Mouse (Mus musculus) right cerebral cortex, postnatal 25 days (tissue): ENCODE results near the gene Bri3.
A peak's percentile ranks its signal among the peaks of the same experiment; 100 is the strongest.

Source experiments
- DNase-seq: peaks from one replicate; pipeline ENCODE4 v3.0.0; 2022

The Bri3 gene

DNA sequence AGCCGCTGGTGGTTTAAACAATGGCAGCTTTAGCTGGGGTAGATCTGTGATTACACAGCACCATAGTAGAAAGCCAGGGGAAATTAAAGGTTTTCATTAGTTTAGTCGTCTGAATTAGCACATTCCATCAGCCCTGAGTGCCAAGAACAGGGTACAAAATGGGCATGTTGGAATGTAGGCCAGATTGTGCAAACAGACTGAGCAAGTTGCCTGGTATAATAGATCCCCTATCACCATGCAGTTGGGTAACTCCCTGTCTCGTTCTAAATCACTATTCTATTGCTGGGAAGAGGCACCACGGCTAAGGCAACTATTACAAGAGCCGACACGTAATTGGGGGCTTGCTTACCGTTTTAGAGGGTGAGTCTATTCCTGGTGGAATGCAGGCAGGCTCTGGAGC is 9.5 kb upstream of the Bri3 start:
- no peak for DNase-seq

DNA sequence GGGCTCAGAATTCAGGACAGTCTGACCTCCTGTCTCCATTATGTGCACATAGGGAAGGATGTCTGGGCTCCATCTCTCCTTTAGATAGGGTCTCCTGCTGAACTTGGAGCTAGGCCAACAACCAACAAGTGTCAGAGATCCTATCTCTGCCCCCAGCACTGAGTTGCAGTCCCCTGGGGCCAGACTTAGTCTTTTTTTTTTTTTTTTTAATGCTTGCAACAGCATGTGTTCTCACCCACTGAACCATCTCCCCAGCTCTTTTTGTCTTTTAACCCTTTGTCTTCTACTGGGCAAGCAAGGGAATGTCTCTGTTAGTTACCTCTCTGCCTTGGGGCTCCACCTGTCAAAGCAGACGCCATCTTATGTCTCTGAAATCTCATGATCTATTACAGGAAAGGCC is 5.3 kb upstream of the Bri3 start:
- DNase-seq: no peak

DNA sequence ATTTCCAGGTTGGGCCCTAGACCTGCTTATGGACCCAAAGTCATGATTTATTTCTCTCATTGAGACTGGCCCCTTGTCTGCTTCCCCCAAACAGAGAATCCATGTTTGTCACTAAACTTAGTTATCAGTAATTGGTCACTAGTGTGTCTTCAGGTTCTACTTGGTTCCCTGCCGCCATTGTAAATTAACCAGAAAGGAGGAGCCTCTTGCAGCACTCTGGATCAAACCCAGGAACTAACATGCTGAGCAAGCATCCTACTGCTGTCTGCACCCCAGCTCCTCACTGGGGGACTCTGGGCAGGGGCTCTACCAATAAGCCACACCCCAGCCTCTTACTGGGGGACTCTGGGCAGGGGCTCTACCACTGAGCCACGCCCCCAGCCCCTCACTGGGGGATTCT is 1.4 kb downstream of the Bri3 start:
- DNase-seq: no peak

DNA sequence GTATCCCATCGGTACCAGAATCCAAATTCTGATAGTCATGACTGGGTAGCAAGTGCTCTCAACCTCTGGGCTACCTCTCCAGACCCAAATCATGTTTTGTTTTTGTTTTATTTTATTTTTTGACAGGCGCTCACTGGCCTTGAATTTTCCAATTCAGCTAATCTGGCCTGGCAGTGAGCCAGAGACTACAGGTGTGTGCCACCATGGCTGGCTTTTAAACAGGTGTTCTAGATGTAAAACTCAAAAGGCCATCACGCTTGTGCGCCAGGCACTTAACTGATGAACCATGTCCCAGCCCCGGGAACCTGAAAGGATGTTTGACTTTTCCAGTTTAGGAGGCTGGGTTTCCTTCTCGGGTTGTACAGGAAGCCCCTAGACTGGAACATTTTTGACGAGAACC is 2.4 kb downstream of the Bri3 start:
- DNase-seq: no peak

DNA sequence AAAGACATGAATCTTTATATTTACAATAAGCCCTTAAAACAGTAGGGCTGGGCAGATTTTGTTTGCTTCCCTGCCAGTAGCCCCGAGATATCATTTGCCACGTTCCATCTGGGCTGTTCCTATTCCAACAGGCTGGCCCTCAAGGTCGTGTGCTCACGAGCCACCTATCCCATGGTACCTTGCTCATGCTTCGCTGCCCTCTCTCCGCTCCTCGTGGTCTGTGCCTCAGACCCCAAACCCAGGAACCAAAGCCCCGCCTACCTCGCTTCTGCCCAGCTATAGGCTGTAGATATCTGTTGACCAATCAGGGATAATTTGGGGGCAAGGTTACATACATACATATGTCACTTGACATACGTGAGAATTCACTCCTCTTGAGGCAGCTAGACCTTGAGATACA is 3.1 kb downstream of the Bri3 start:
- DNase-seq: no peak

DNA sequence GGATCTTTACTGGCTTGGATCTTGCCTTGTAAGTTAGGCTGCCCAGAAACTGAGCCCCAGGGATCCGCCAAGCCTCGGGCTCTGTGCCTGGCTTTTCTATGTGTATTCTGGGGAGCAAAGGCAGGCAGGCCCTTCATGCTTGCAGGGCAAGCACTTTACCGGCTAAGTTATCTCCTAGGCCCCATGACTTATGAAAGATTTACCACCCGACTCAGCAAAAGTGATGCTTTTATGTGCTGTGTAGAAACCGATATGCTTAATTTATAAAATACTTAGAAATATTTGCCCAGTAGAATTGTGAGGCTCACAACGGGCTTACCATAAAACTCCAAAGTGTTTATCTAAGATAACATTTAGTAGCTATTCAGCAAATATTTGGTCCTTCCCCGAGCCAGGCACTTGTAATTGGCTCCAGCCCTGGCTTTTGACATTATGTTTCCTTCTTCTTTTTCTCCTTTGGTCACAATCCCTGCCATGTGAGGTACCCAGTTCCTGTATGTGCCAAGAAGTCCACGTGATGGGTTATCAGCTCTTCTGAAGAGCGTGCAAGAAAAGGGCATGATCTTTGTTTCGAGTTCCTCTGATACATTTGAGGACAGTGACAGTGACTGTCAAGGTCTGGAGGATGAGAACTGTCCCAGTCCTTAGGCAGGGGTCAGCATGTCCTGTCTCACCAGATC is 3.8 kb downstream of the Bri3 start:
- DNase-seq: no peak

DNA sequence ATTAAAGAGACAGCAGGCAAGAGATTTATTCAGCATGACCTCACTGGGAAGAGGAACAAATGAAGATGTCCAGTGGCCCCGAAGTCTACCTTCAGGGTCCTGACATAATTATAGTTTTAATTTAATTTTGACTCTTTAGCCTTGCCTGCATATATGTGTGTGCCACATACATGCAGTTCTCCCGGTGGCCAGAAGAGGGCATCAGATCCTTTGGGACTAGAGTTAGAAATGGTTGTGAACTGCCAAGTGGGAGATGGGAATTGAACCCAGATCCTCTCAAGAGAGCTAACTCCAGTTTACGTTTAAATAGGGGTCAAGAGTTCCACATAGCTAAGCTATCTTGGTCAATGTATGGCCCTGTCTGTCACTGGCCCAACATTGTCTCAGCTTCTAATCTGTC is 5.6 kb downstream of the Bri3 start:
- no peak for DNase-seq

DNA sequence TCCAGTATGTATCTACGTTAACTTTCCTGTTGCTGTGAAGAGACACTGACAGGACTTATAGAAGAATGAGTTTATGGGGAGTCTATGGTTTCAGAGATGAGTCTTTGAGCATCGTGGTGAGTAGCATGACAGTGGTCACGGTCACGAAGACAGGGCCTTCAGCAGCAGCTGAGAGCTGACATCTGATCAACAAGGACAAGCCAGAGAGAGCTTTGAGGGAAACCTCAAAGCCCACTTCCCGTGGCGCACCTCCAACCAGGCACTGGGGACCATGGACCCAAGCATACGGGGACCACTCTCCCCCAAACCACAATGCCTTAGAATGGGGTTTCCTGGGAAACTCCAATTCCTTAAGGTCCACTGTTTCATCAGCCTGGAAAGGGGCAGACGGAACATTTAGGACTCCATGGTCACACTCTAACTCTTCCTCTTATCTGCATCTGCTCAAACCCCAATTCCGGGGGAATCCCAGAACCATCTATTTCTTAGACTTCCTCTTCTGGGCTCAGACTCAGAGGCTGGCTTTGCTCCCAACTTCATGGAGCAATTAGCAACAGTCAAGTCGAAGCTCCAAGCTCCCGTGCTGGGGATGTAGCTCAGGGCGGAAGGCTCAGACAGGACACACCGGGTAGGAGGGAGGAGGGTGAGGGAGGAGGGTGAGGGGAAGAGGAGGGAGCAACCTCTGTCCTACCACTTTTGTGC is 7.8 kb downstream of the Bri3 start:
- DNase-seq: no peak

DNA sequence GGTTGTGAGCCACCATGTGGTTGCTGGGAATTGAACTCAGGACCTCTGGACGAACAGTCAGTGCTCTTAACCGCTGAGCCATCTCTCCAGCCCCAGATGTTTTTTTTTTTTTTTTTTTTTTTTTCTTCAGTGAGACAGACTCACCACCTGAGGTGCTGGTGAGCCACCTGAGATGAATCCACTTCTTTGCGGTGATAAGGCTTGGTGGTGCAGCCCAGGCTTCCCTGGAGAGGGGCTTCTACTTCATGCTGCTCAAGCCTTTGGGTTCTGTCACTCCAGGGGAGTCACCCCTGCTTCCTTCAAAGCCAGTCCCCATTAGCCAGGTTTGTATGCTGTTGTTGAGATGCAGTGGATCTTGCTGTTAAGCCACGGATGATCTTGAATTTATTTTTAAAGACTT is 9.0 kb downstream of the Bri3 start:
- no peak for DNase-seq

DNA sequence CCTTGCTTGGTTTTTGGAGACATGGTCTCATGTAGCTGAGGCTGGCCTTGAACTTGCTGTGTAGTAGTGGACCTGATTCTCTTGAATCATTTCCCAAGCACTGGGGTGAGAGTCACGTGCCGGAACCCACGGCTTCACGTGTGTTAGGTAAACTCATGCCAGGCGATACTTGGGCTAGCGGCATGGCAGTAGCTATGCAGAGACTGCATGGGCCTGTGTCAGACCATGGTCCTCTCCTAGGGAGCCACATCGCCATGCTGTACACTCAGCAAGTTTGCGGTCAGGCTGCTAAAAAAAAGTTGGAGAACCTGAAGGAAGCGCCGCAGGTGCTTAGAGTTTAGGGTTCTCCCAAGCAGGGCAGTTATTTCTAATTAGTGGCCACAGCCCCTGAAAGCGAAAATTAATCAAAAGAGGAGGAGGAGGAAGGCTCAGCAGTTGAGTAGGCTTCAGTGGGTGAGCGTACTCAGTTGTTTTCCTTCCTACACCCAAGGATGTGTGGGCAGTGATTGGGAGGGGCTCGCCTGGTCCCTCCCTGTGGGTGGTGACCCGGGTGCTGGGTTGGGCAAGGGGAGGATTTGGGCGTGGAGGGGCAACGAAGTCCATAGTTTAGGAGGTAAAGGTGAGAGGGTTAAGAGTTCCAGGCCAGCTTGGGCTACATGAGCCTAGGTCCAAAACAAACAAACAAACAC is 10.0 kb downstream of the Bri3 start:
- DNase-seq: peak; percentile 13

DNA sequence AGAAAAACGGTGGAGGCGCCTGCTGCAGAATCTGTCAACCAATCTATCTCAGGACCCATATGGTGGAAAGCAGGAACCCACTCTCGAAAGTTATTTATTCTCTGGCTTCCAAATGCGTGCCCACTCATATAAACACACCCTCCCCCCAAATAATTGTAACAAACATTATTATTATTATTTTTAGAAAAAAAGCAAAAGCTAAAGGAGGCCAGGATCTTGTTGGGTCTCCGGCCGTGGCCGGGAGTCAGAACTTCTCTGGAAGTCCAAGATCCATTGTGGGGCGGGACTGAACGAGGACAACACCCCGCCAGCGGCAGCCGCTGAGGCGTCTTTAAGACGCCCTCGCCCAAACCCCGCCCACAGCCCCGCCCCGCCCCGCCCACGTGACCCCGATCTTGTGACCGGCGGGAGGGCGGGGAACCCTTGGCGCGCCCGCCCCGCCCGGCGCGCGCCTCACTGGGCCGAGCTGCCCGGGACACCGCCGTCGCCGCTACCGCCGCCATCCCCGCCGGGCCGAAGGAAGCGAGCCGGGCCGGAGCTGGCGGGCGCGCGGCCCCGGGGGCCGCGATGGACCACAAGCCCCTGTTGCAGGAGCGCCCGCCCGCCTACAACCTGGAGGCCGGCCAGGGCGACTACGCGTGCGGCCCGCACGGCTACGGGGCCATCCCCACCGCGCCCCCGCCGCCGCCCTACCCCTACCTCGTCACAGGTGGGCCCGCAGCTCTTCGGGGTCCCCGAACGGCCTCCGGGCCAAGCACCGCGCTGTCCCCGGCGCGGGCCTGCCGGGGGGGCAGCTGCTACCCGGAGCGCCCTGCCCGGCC is 10.8 kb downstream of the Bri3 start:
- DNase-seq: peak; percentile 85

DNA sequence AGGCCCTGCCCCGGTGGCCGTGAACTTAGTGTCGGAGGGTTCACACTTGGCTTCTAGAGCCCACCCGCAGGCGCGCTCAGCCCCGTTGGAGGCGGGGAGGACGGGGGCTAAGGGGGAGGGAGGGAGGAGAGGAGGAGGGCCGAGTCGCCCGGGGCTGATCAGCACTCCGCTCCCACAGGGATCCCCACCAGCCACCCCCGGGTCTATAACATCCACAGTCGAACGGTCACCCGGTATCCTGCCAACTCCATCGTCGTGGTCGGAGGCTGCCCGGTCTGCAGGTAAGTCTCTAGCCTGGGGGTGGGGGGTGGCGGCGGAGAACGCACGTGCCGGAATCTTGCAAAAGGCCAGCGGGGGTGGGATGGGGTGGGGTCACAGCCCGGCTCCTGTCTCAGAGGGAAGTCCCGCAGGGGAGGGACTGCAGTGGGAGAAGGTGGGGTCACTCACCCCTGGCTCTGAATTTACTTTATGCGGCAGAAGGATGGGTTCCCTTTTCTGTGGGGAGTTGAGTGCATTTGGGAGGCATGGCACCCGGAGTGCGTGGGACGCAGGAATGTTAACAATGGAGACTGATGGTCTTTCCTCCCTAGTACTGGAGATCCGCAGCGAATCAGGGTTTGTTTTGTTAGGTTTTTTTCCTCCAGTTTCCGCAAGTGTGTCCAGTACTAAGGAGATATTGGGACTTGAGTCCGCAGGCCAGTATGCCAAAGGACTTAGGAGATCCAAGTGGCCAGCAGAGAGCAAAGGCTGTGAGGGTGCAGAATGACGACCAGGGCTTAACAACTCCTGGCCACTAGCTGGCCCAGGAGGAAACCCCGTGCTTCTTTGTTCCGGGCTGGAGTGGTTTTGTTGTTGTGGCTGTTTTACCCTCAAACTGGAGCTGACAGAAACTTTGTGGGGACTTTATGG is 11.6 kb downstream of the Bri3 start:
- peak; percentile 48 for DNase-seq

DNA sequence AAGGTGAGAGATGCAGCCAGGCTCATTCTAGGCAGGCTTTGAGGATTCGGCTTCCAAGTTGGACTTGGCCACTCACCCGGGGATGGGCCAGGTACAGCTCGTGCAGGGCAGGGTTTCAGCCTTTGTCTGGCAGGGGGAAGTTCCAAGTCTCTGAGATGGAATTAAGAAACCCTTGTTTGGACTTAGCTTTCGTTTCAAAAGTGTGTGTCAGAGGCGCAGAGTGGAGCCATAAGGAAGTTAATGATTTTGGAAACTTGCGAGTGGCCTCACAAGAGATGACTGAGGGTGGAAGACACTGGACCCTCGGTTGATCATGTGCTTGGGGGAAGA is 12.3 kb downstream of the Bri3 start:
- DNase-seq: peak; percentile 8

DNA sequence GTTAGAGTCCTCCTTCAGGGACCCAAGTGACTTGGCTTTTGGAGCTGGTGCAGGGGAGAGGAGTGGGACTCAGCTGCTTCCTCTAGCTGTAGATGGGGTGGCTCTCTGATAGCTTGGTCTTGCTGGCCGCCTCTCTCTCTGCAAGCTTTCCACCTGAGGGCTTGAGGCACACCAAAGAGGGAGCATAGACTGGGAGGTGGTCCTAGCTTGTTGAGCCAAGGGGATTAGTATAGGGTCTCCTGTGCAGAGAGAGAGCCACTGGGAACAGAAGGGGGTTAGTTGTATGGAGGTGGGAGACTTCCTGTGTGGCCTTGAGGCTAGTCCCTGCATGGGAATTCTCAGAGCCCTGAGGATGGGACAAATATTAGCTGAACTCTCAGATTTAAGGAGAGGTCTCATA is 12.7 kb downstream of the Bri3 start:
- DNase-seq: peak; percentile 5

DNA sequence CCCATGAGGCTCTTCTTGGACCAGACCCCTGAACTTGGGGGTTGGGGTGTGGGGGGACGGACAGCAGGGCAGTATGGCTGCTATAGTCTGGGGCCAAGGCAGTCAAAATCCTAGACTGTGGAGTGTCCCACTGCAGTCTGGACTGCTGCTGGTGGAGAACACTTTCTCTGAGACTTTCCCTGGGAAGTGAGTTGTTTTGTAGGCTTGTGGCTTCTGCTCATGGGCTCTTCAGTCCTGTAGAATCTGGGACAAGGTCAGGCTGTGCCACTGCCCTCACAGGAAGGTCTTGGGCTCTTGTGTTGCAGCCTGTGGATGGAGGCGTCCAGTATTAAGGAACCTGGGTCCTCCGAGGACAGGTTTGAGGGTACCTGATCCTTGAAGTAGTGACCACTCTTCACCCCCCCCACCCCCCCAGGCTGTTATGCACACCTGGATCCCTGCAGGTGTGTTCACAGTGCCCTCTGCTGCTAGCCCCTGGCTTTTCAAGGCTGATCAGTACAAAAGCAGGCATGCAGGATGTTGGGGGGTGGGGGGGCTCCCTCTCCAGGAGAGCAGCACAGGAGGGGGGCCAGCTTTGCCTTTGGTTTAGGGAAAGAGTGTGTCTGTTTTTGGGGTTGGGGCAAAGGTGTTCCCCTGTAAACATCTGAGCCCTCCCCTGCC is 13.3 kb downstream of the Bri3 start:
- no peak for DNase-seq

DNA sequence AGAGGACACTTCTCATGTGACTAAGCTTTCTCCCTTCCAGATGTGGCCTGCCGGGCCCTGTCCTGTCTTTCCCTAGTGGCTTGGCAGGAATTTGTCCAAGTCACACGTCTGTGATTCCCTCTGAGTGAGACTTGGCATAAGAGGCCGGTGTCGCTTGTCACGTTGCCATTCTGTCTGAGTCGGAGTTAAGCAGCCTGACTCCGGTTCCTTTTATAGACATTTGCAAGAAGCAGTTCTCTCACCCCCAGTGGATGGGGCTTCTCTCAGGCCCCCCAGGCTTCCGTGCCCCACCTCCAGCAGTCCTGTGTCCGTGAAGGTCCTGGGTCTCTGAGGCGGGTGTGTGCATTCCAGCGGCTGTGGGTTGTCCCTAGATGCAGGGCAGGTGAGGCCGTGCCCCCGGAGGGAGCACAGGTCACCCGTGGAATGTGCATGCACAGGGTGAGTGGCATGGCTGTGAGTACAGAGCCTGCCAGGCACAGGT is 13.9 kb downstream of the Bri3 start:
- peak; percentile 26 for DNase-seq

DNA sequence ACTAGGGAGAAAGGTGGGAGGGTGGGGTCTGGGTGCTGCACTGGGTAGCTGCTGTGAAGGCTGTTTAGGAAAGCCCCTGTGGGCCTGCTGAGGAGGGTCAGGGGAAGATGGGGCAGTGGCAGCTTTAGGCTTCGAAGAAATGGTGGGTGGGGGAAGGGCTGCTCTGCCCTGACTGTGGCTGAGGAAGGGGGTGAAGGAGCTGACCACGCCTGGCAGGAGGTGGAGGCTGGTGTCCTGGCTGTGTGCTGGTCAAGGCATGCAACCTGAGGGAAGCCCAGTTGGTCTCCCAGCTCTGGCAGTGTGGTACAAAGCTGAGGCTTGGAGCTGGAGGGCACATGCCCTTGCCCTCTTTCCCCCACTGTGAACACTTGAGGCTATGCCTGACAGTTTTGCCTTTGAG is 14.4 kb downstream of the Bri3 start:
- DNase-seq: no peak

DNA sequence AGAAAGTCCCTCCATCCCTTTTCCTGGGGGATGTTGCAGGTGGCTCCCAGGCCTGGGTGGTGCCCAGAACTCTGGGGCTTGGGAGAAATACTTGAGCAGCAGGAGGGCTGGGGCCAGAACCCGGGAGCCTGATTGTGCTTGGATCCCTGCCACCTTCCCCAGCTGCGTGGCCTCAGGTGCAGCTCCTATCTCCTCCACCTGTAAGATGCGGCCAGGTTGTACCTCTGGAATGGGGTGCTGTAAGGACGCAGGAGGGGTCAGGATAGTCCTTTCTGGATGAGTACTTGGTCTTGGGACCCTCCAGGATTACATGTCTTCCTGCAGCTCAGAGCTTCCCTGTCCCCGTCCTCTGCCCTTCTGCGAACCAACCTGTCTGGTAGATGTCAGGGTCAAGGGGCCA is 15.0 kb downstream of the Bri3 start:
- no peak for DNase-seq

DNA sequence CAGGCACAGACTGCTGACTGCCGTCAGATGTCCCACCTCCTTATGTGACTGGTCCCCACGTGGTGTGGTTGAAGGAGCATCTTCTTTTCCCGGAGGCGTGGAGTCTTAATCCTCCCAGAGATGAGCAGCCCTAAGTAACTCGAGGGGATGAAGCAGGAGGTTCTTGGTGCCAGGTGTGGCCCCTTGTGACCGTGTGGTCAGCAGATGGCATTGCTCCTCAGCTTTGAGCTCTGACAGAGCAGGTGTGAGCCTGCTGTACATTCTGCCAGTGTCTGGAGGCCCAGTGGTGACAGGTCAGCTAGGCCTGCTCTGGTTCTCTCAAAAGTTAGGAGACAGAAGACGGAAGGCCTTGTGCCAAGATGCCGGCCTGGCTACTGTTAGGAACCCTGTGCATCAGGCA is 16.2 kb downstream of the Bri3 start:
- no peak for DNase-seq

DNA sequence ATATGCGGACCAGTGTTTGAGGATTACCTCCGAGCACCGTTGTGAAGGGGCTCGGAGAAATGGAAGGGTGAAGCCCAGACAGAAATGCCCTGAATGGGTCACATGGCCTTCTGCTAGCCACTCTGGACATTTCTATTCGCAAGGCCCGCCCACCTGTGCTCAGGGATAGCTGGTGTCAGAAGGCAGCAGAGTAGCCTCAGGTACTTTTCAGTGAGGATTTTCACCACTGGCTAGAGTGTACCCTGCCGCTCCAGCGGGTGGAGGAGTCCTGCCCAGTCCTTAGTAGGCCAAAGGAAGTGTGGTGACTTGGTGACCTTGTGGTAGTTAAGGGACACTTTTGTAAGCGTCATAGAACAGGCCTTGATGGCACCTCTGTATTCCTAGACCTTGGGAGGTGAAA is 17.1 kb downstream of the Bri3 start:
- no peak for DNase-seq

DNA sequence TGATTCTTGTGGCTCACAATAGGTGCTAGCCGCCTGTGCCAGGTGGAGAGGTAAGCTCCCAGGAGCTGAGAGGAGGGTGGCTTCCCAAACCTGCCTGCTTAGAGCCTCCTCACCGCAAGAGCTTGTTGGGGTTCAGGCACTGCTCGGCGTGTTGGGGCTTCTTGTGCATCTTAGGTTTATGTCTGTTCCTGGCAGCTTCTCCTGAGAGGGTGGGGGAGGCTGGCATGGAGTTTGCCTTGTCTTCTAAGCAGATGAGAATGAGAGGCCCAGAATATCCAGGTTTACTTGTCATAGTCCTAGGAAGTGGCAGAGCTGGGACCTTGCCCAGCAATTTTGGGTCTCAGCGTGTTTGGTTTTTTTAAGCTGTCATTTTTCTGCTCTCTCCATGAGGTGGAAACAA is 17.6 kb downstream of the Bri3 start:
- DNase-seq: peak; percentile 36

DNA sequence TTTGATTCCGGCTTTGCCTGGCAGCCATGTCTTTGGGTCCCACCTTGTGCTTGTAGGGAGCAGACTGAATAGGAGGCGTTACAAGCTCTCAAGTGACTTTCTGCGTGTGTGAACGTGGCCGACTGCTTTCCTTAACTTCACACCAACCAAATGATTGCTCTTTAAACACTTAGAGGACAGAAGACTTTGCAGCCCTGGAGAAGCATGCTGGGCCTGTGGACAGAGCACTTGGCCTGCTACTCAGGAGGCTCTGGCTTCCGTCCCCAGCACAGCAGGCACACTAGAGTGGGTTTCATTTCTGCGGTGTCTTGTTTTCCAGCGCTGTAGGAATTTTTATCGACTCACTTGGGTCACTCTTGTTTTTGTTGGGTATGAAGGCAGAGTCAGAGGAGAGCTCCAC is 18.8 kb downstream of the Bri3 start:
- no peak for DNase-seq
